Mouse (Mus musculus): ENCODE data around the gene Pdzrn4. TPM values are rescaled to one million over a fixed set of nuclear protein-coding genes. Genes with fewer than 3 reads are reported as not detected.
"Not testable (repeated sequence)": the region's sequence is repeated elsewhere in the genome, so short reads cannot be mapped to it uniquely, and the experiment has no call there.

The Pdzrn4 gene
- total RNA-seq (2021): 1 to 10 TPM; 5.1 to 8.3 TPM
- long read RNA-seq, experiment 1, partial matches to known transcripts: 0 of 3 reads
- long read RNA-seq, experiment 1, other reads (novel, unspliced or antisense): 1 of 3 reads
- long read RNA-seq, experiment 2, partial matches to known transcripts: 1 of 3 reads
- long read RNA-seq, experiment 2, other reads (novel, unspliced or antisense): 2 of 3 reads

GRCm38 (mm10) chr15:92396770-92397608, at the start of gene Pdzrn4:
TSS of gene Pdzrn4 (plus strand) at chr15:92396881.
- peak; percentile 32 to 40 for DNase-seq (ENCODE audit: low spot score in 2 of 2)

GRCm38 (mm10) chr15:92347426-92347825, 49.3 kb upstream of the Pdzrn4 start:
- DNase-seq (ENCODE audit: low spot score in 2 of 2): no peak

GRCm38 (mm10) chr15:92347902-92348301, 48.8 kb upstream of the Pdzrn4 start:
- peak in 1 of 2 experiments; percentile 22 for DNase-seq (ENCODE audit: low spot score in 2 of 2)

GRCm38 (mm10) chr15:92348453-92348852, 48.2 kb upstream of the Pdzrn4 start:
- DNase-seq (ENCODE audit: low spot score in 2 of 2): not testable (repeated sequence)

- DNase-seq (ENCODE audit: low spot score in 2 of 2): no peak
Observed at GRCm38 (mm10) chr15:92364153-92364552, 32.5 kb upstream of the Pdzrn4 start.

- DNase-seq (ENCODE audit: low spot score in 2 of 2): no peak
Observed at GRCm38 (mm10) chr15:92364592-92364991, 32.1 kb upstream of the Pdzrn4 start.

- DNase-seq (ENCODE audit: low spot score in 2 of 2): no peak
Observed at GRCm38 (mm10) chr15:92394811-92395210, 1.9 kb upstream of the Pdzrn4 start.

- DNase-seq (ENCODE audit: low spot score in 2 of 2): no peak
Observed at GRCm38 (mm10) chr15:92398747-92399146, 2.1 kb downstream of the Pdzrn4 start.

GRCm38 (mm10) chr15:92399278-92399677, 2.6 kb downstream of the Pdzrn4 start:
- no peak for DNase-seq (ENCODE audit: low spot score in 2 of 2)

- DNase-seq (ENCODE audit: low spot score in 2 of 2): no peak
Observed at GRCm38 (mm10) chr15:92401554-92401953, 4.9 kb downstream of the Pdzrn4 start.

- DNase-seq (ENCODE audit: low spot score in 2 of 2): no peak
Observed at GRCm38 (mm10) chr15:92415323-92415722, 18.6 kb downstream of the Pdzrn4 start.

- no peak for DNase-seq (ENCODE audit: low spot score in 2 of 2)
Observed at GRCm38 (mm10) chr15:92416141-92416540, 19.5 kb downstream of the Pdzrn4 start.

GRCm38 (mm10) chr15:92416658-92417057, 20.0 kb downstream of the Pdzrn4 start:
- no peak for DNase-seq (ENCODE audit: low spot score in 2 of 2)

GRCm38 (mm10) chr15:92417120-92417519, 20.4 kb downstream of the Pdzrn4 start:
- DNase-seq (ENCODE audit: low spot score in 2 of 2): no peak

GRCm38 (mm10) chr15:92434605-92435004, 37.9 kb downstream of the Pdzrn4 start:
- DNase-seq (ENCODE audit: low spot score in 2 of 2): peak in 1 of 2 experiments; percentile 35

GRCm38 (mm10) chr15:92435306-92435705, 38.6 kb downstream of the Pdzrn4 start:
- DNase-seq (ENCODE audit: low spot score in 2 of 2): no peak

- no peak for DNase-seq (ENCODE audit: low spot score in 2 of 2)
Observed at GRCm38 (mm10) chr15:92441630-92442180, 45.0 kb downstream of the Pdzrn4 start.

GRCm38 (mm10) chr15:92447708-92448147, 51.0 kb downstream of the Pdzrn4 start:
- peak; percentile 54 to 66 for DNase-seq (ENCODE audit: low spot score in 2 of 2)

- no peak for DNase-seq (ENCODE audit: low spot score in 2 of 2)
Observed at GRCm38 (mm10) chr15:92449112-92449511, 52.4 kb downstream of the Pdzrn4 start.

GRCm38 (mm10) chr15:92452620-92453019, 55.9 kb downstream of the Pdzrn4 start:
- no peak for DNase-seq (ENCODE audit: low spot score in 2 of 2)

- peak in 1 of 2 experiments; percentile 49 for DNase-seq (ENCODE audit: low spot score in 2 of 2)
Observed at GRCm38 (mm10) chr15:92482198-92482597, 85.5 kb downstream of the Pdzrn4 start.

- peak in 1 of 2 experiments; percentile 24 for DNase-seq (ENCODE audit: low spot score in 2 of 2)
Observed at GRCm38 (mm10) chr15:92491376-92491775, 94.7 kb downstream of the Pdzrn4 start.
